Mouse (Mus musculus) cerebellum, adult 11 months (tissue): ENCODE results near the gene Gm20388.

Source experiments
- DNase-seq: peaks from one replicate; pipeline ENCODE4 v3.0.0; 2022

The Gm20388 gene

DNA sequence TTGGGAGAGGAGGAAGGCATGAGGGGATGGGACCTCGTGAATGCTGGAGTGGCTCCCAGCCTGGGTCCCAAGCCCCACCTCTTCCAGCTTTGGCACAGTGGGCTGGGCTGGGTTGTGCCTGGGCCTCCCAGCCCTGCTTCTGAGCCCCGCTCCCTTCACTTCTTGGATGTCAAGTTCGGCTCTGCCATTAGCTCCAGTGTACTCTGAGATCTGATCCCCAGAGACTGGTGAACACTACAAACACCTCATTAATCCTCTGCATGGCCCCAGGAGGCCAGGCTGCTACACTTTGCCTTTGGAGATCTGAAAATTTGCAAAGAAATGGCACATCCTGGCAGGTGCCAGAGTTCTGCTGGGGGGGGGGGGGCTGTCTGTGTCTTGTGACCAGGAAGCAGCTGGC, 1858.5 kb downstream of the Gm20388 start:
- no peak for DNase-seq

DNA sequence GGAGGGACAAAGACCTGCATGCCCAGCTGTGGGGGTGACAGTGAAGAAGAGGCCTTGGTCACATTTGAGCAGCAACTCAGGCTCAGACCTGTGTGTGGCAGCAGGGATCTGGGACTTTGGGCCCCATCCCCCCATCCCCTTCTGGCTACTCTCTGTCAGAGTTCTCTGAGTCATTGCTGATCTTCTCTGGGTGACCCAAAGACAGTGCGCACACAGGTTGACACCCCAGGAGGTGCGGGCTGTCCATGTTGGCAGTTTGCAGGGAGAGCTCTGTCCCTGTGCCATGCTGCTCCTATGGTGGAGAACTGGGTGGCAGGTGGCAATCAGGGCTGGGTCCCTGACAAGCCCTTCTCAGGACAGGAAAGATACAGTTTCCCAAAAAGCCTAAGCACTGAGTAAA, 1859.0 kb downstream of the Gm20388 start:
- peak; percentile 64 for DNase-seq

DNA sequence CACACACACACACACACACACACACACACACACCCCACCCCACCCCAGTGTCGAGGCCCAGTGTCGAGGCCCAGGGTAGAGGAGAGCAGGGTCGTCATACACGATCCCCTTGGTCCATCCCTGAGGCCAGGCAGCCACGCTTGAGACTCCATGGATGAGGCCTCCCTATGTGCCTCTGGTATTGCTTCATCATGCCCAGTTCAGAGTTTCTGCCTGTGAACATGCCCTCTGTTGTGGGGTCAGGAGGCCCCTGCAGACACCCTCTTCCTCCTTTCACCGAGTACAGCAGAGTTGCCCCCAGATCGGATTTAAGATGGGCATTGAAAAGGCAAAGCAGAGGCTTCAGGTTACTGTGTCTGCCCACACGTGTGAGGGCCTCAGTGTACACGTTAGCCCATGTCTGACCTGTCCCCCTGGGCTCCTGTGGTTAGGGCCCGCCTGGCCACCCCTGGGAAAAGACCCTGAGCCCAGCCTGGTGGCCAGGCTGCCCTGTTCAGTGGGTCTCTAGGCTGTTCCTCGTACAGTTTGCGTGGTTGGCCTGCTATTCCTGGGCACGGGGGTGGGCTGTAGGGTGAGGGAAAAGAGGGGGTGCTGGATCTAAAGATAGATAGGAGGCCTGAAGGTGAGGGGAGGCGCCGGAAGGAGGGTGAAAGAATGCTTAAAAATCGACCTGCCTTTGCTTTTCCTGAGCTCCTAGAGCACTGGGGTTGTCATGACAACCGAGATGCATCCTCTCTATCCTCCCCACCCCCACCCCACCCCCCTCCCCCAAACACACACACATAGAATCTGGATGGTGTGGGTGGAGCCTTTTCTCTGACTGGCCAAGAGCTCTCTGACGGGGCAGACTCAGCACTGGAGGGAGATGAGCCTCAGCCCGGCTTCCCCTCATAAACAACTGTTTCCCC, 1860.5 kb downstream of the Gm20388 start:
- DNase-seq = no peak

DNA sequence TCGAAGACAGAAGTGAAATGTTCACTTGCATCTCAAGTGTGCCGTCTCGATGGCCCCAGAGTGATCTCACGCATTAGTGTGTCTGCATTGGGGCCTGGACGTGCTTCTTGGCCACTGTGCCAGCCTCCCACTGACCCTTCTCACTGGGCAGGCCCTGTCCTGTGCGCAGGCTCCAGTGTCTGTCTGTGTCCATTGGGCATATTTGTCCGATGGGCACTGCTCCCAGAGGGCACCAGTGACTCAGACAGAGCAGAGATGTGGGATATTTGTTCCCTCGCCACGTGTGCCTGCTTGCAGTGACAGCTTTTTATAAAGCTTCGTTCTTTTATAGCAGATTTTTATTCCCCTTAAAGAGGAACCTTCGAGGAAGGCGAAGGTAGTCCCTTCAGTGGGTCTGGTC, 1863.2 kb downstream of the Gm20388 start:
- no peak for DNase-seq

DNA sequence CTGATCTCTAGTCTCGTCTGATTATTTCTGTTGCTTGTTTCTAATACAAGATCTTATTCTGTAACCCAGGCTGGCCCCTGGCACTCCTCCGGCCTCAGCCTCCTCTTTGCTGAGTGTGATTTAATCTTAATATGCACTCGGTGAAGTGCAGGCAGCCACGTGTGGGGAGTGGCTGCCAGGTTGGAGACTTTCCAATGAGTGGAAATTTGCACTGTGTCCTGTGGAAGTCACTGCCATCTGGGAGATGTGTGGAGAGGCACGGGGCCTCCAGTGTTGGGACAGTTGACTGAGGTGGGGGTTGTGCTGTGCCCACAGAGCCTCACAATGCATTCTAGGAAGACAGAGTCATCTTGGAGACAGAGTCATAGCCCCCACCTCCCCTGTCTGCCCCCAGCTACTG, 1871.9 kb downstream of the Gm20388 start:
- DNase-seq = no peak

DNA sequence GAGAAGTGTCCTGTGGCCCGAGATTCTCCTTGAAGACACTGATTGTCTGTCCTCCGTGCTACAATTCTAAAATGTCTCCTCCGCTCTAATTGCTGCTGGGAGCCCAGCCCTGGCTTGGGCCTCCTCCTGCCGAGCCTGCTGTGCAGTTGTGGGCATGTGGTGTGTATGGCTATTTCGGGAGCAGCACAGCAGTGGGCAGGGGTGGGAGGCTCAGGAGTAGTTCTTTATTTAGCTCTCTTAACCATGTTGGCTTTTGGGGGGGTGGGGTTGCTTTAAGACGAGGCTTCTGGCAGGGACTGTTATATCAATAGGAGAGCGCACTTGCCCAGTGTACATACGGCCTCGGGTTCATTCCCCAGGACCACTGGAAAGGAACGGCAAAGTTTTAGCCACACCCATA, 1875.9 kb downstream of the Gm20388 start:
- no peak for DNase-seq

DNA sequence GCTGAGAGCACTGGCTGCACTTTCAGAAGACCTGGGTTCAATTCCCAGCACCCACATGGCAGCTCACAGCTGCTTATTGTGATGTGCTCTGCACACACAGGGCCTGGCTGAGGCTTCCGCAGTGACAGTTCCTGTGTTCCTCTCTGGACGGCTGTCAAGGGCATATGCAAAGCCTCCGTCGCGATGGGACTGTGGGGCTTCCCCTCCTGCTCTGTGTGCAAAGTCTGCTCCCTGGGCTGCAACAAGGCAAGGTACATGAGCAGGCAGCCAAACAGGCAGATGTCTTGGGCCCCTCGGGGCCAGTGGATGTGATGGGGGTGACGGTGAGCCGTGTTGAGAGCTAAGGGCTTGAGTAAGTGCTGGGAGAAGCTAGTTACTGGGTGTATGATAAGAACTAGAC, 1878.1 kb downstream of the Gm20388 start:
- DNase-seq = no peak

DNA sequence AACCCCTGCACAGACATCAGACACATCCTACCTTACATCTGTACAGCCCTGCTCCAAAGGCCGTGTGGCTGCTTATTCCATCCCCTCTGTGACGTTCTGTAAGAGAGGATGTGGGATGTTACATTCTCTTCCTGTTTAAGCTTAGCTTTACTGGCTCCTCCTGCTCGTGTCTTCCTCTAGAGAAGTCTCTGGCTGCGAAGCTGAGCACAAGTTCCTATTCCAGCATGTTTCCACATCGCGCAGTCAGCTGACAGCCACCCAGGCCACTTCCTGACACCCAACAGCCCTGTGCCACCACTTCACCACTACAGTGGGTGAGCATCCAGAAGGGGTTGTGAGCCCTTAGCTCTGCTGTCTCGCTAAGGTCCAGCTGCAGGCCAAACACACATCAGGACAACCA, 1881.5 kb downstream of the Gm20388 start:
- no peak for DNase-seq

DNA sequence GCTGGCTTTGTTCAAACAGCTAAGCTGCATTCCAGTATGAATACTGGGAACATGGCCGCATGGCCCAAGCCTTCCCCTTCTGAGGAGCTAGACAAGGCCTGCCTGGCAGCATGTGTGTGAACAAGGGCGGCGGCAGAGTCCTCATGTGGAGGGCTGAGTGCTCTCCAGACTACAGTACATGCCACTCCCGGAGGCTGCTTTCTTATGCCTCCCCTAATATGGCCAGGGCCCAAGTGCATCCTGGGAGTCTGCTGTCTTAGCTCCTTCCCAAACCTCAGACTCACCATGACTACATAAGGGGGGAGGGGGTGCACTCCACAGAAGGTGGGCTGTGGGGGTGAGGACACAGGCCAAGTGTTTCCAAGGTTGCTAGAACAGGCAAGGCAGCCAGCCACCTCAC, 1882.0 kb downstream of the Gm20388 start:
- DNase-seq = no peak

DNA sequence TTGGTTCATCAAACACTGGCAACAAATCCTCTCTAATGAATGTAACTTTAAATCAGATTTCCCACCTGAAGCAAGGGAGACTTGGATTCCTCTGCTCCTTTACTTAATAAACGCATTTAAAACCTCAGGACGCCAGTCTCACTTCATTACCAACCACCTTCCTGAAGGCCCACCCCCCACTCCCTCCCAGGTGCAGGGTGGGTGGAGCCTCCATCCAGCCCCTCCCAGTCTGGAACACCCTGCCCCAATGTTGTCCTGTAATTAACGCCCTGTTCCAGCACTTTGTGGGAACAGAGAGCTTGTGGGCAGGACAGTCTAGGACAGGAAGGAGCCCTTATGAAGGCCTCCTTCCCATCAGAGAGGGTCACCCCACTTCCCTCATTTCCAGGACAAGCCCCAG, 1883.5 kb downstream of the Gm20388 start:
- DNase-seq = no peak

DNA sequence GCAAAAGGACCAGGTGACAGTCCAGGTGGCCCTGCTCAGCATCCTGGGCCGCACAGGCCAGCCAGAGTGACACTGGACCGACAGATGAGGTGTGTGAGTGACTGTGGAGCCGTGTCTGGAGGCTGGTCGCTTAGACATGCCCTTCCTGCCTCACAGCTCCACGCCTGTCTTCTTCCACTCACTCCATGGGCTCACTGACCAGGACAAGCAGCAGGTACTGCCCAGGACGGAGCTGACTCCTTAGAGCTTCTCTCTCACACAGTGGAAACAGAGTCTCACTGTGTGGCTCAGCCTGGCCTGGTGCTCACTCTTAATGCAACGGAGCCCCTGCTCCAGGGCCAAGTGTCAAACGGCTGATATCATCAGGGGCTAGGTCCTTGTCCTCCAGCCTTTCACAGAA, 1884.8 kb downstream of the Gm20388 start:
- DNase-seq = no peak

DNA sequence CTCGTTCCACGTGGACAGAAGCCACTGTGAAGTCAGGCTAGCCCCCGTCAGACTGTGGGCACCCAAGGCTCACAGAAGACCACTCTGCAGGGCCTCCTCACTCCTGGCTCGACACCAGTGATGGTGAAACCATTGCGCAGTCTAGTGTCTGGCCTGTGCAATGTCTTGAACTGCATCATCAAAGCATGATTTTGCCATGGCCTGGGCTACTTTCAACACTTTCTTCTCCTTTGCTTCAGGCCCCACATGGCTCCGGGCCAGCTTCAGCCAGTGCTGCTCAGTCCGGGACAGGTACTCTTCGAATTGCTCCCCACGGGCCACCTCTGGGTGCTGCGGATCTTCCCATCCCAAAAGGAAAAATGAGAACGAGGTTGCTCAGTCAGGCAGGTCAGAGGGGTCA, 1885.8 kb downstream of the Gm20388 start:
- no peak for DNase-seq

DNA sequence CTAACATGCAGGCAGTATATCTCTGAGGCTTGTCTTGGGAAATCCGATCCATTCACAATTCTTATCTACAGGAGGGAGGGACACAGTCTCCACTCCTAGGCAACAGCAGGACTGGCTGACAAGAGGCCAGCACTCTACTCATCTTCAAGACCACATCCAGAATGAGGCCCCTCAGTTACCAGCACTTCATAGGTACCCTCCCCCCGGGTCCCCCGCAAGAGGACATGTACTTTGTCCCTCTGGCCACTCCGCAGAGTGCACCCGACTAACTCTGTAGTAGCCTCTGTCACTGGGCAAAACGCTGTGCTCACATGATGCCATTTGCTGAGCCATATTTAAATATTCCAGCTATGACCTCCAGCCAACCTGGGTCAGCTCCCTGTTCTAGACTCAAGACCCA, 1887.8 kb downstream of the Gm20388 start:
- no peak for DNase-seq

DNA sequence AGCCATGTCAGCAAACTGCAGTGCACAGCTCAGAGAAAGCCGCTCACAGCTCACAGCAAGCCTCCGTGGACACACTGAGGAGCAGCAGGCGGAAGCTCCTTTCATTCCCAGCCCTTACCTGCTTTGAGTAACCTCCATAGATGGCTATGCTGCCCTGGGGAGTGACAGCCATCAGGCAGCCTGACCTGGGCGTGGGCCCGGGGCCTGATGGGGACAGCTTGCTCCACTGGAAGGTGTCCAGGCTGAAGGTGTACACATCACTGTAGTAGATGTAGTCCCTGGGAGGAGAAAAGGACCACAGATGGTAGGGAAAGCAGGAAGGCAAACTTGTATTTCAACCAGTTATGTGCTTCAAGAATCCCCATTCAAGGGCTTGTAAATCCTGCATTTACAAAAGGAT, 1894.2 kb downstream of the Gm20388 start:
- no peak for DNase-seq

DNA sequence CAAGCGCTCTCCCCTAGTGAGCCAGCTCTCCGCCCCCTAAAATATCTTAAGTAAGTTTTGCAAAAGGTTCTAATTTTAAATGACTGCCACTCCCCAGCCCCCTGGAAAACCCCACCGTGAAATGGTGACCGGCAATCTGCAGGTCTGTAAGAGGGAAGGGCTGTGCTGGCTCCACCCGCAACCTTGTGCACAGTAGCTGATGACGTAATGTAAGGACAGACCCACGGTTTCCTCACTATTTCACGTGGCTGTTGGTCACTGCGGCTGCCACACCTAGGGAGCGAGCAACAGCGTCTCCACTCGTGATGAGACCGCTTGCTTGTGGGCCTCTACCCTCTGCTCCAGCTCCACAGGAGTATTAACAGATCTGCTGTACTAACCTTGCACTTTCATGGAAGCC, 1895.5 kb downstream of the Gm20388 start:
- no peak for DNase-seq

DNA sequence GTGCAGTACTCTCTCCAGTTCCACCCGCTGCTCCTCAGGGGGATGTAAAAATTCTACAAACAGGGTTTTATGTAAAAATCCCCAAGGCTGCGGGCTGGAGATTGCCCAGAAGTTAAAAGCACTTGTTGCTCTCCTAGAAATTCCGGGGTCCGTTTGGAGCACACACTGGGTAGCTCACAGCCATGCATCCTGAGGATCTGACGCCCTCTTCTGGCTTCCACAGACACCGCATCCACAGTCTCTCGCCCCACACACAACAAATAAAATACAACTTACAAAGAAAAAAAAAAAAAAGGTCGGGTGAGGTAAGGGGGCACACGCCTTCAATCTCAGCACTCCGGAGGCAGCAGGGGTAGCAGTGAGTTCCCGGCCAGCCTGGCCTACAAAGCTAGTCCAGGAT, 1897.4 kb downstream of the Gm20388 start:
- DNase-seq = no peak

DNA sequence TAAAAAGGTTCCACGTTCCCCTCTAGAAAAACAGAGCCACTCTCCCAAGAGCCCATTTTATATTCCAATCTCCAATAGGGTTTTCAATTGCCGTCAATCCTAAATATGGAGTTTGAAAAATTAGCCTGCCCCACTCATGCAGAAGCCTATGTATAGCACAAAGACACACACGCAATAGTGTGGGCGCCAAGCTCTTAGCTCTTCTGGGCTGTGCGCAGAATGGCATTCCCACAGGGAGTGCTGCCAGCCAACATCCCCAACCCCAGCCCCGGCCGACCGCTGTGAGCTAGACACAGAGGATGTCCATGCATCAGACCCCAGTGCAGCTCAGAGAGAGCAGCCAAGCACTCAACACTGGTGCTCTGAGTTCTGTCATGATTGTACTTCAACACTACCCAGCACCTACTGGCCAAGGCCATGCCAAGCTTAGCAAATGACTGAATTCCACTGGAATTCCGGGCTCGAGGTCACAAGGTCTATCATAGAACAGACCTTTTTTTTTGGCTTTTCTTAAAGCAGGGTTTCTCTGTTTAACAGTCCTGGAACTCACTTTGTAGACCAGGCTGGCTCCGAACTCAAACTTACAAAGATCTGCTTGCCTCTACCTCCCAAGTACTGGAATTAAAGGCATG, 1899.0 kb downstream of the Gm20388 start:
- no peak for DNase-seq

DNA sequence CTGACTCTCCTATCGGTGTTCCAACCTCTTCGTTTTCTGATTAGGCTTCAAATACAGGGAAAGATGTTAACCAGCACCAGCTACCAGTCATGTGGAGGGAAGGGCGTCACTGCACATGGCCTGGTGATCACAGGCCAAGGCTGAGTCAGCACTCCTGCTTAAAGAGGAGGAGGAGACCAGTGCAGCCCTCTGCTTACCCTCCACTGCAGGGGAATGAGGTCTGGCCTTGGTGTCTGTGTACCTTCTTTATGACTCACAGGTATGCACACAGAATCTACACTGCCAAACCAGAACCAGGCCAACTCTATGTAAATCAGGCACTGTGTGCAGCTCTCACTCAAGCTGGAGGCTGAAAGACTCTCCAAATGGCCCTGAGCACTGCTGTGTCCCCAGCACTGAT, 1900.9 kb downstream of the Gm20388 start:
- no peak for DNase-seq

DNA sequence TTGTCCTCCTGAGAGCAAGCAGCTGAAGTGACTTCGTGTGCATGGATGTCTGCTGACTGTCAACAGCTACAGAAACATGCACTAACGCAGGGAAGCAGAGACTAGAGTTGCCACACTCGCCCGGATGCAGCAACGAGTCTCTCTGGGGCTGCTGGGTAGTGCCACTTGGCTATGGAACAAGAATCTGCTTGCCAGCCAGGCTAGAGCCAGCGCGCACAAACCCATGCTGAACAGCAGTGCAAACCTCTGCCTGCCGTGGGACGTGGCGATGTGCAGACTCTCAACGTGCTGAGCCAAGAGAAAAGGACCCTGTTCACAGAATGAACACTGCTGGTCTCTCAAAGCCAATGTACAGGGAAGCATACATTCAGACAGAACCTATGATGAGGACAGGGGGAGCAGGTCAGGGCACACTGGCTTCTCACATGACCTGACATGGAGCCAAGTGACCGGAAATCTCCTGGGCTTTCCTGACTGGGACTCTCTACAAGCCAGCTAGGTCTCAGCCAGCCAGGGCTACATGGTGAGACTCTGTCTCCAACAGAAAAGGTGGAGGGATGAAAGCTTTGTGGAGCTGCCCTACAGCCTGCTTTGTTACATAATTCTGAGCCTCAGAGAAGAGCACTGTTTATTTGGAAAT, 1901.4 kb downstream of the Gm20388 start:
- no peak for DNase-seq

DNA sequence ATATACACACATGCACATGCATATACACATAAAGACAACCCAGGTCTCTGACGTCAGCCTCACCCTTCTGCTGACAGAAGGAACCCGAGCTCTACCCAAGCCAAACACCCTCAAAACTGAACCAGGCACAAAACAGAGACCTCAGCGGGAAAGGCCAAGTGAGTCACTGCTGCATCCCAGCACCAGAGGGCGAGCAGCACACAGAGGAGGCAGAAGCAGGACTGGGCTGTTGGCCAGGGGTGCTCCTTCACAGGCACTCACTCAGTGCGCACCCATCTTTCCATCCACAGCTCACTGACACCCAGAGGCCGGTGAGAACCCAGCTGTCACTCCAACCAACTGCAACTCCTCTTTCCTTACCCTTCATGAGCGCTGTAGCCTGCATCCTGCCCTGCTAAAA, 1907.6 kb downstream of the Gm20388 start:
- DNase-seq = no peak

DNA sequence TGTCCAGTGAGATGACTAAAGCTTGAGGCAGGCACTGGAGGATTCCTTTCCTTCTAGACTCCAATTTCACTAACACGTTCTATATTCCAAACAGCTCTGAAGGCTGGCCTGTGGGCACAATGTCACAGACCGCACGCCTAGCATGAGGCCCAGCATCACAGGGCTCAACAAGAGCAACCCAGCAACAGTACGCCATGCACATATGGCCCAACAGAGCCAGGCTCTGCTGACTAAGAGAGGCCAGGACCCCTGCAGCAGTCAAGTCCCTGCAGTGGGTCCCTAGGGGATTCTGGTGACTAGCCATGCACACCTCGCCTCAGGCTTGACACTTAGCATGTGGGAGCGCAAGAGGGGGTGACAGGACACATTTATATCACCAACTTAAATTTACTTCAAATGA, 1910.2 kb downstream of the Gm20388 start:
- DNase-seq = no peak

DNA sequence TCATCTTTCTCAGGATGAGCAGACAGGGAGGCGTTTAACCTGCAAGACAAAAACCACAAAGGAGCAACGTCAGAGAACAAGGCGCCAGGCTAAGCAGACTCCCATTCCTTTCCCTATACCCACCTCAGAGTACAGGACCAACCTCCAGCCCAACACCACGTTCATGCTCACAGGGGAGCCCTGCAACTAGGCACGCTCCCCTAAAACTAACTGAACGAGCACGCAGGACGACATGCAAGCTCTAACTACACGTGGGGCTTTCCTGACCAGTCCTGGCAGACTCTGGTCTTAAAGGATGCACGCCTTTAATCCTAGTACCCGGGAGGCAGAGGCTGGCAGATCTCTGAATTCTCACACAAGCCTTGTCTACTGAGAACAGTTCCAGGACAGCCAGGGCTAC, 1910.7 kb downstream of the Gm20388 start:
- no peak for DNase-seq

DNA sequence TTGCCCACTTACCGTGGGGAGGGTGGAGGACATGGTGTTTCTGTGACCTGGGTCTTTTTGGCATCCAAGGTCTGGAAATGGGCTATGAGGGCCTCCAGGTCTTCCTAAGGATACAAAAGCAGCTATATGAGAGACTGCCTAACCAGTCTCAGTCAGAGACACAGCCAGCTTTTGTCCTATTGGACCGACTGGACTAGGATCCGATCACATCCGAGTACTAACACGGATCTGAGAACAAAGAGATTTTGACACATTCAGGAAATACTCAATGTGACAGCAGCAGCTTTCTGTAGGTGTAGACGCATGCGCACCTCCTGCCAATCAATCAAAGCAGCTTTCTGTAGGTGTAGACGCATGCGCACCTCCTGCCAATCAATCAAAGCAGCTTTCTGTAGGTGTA, 1911.1 kb downstream of the Gm20388 start:
- DNase-seq = no peak

DNA sequence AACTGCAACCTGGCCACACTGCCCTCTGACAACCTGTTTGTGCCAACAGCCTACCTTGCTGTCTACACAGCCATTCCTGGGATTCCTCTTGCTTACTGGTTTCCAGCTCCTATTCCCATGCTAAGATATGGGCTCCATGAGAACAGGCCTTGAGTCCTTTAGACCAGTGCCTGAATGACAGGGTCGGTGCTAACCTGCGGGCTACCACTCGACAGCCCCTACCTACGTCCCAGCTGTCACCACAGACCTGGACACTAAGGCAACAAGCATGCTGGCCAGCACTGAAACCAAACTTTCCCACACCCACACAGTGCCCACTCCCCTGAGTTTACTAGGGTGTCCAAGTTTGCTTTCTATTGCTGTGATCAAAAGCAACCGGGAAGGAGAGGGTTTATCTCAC, 1917.1 kb downstream of the Gm20388 start:
- no peak for DNase-seq
